Mouse (Mus musculus): Measurements from ENCODE around the gene Otx1.

DNA sequence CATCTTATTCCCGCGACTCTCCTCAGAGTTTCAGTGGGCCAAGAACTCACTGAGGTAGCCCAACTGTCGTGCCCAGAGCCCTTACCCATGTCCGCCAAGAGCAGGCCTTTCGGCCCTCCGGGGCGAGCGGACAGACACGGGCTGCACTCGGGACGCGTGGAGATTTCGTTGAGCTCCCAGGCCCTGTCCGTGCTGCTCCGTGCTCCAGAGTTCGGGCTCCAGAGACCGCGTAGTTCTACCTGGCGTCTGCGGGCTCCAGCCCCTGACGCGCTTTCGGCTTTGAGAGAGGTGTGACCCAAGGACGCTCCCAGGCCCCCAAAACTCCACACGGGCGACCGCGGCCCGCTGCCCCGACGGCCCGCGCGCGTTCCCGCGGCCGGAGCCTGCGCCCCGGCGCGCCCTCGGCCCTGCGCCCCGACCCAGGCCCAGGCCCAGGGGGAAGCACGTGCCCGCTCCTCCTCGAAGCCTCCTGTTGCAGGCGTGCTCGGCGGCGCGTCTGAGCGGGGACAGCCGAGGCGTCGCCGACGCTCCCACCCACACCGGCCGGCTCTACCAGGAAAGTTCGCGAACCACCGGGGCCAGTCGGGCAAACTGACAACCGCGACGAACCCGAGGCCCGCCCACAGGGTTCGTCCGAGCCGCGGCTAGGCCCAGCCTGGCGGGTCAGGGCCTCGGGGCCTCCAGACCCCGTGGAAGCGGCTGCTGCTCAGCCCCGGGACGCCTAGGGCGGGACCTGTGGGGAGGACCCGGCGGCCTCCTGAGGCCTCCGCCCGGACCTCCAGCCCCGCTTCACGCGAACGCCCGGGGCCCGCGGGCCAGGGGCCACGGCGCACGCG is 9.7 kb downstream of the Otx1 start:
- TF ChIP-seq EP300 (IDR thresholded peaks at IDR 0.05) (no peak), CTCF (IDR thresholded peaks at IDR 0.05) (no peak)

Data from lung, postnatal 0 days (tissue).